Mouse (Mus musculus) yolk sac, embryonic 10.5 days (tissue): Measurements from ENCODE around the gene 2310034G01Rik.

Source experiments
- DNase-seq: peaks from one replicate; pipeline ENCODE4 v3.0.0-alpha.2; 2017; ENCODE audit warnings: low spot score

2310034G01Rik gene

DNA sequence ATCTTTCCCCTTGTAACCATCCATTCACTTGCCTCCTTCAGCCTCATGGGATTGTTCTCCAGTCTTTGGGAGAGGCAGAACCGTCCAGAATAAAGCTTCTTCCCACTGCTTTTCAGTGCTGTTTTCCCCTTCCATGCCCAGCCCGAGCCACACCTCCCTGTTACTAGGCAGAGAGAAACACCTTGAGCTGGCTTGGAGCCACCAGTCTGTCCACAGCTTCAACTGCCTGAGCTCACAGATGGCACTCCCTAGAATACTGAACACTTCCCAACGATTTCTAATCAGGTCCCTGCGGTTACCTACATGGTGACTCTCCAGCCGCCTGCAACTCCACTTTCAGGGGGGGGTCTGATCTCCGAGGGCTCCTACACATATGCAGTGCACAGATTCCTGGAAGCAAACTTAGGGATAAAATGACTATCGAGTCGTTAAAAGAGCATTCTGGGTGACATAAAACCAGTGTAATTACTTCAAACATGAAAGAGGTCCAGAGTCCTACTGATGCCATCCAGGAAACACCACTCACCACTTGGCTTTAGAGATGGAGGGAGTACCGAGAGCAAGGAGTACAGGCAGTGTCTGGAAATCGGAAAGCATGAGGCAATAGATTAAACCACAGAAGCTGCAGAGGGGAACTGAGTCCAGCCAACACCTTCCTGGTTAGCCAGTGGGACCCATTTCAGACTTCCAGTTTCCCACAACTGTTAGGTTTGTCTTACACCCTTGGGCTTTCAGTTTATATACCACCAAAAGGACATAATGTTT, at the start of gene 2310034G01Rik:
Gene 2310034G01Rik (minus strand): TSS at position 135 of the 765 bp plus-strand sequence.
- DNase-seq: no peak

DNA sequence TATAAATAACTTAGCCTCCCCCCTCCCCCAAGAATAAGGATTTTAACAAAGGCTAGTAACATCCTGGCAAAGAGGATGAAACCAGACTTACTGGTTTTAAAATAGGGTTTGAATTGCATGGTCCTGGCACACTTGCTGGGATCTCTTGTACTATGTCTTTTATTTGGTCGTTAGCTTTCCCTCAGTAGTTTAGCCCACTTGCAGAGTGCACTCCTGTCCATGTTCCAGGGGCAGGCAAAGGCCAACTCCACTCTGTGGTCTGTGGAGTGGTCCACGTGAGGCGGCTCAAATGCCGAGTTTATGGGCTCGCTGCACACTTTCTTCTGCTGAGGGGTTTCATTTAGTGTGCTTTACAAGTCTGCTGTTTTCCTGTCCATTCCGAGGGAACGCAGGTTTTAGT, 49.8 kb upstream of the 2310034G01Rik start:
- no peak for DNase-seq

DNA sequence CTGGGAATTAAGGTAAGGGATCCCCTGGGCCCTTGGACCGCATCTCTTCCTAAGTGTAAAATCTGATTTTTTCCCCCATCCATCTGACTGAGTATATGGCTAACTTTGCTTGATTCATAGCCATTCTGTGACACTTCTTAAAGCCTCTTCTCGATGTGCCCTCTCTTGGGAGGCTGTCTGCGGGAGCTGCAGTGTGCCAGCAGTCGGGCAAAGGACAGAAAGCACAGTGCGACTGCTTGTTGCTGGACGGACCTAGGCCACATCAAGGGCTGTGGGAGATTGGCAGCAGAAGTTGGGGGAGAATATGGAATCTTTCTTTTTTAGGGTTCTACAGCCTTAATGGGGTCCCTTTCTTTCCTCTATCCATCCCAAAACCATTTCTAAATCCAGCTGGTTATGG, 49.3 kb upstream of the 2310034G01Rik start:
- no peak for DNase-seq

DNA sequence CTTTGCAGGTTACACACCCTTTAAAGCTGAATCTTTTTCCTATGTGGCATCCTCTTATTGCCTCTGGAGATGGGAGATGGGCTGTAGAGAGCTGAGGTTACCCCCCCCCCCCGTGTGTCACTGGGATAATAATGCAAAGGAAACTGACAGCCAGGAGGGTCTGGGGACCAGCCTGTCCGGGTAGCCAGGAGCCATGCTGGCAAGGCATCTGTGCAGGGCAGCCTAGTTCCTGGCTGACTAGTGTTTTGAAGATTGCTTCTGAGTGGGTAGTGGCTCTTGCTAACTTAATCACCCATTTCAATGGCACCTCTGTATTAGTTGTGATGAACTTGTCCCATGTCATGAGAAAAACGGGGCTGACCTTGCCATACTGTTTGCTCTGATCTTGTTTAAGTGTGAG, 48.3 kb upstream of the 2310034G01Rik start:
- no peak for DNase-seq

DNA sequence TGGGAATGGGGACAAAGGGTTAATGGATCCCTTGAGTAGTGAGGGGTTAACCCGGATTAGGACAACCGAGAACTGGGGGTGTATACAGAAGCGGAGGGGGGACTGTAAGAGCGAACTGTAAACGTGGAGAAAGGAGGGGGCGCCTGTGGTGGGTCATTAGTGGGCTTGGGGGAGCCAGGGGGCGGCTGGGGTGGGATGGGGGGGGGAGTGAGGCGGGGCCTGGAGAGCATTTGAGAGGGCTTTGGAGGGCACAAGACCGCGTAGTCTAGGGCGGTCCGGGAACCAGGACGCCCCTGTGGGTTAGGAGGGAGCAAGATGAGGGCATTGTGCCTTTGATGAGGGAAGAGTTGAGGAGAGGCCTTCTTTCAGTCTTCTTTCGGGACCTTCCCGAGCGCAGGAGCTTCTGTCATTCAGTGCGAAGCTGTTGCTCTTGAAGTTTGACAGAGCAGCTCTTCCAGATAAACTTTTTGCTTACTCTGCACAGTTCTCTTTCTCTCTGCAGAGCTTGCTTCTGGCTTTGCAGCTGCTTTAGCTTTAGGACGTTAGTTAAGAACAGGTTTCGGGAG, 47.4 kb upstream of the 2310034G01Rik start:
- peak; percentile 61 for DNase-seq

DNA sequence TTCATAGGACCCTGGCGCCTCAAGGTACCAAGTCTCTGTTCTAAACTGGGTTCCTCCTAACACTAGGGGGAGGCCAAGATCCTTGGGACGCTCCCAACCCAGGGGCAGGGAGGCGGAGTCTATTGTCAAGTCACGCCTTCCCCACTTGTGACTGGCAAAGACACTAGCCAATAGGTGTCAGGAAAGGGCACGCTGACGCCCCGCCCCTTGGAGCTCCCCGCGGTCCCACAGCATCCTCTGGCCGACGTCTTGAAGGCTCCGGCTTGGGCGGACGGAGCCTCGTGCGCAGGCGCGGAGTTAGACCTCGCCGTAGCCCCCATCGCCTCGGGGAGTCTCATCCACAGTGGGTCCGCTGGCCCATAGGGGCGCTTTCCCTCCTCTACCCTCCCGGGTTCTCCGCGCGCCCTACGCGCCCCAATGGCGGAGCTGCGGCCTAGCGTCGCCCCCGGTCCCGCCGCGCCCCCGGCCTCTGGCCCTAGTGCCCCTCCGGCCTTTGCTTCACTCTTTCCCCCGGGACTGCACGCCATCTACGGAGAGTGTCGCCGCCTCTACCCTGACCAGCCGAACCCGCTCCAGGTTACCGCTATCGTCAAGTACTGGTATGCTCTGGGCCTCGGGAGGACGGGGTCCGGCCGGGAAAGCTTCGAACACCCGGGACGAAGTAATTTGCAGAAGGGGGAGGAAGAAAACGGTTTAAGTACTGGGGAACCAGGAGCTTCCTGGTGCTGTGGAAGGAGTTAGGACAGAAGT, 46.8 kb upstream of the 2310034G01Rik start, which contains the start of gene Sufu:
Gene Sufu (plus strand): TSS at position 211 of the 750 bp plus-strand sequence.
- DNase-seq: peak; percentile 98

DNA sequence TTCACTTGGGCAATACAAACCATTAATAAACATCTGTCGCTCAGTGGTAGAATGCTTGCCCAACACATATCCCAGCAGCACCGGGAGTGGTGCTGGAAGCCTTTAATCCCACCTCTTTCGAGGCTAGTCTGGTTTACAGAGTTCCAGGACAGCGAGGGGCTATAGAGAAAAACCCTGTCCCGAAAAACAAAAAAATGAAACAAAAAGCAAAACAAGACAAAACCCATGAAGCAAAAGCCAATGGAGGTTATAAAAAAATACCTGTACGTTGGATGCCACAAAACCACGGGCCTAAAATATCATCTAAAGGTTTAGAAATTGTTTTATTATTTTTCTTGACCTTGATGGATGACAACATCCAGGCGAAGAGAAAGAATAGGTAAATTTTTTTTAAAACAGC, 46.0 kb upstream of the 2310034G01Rik start:
- no peak for DNase-seq

DNA sequence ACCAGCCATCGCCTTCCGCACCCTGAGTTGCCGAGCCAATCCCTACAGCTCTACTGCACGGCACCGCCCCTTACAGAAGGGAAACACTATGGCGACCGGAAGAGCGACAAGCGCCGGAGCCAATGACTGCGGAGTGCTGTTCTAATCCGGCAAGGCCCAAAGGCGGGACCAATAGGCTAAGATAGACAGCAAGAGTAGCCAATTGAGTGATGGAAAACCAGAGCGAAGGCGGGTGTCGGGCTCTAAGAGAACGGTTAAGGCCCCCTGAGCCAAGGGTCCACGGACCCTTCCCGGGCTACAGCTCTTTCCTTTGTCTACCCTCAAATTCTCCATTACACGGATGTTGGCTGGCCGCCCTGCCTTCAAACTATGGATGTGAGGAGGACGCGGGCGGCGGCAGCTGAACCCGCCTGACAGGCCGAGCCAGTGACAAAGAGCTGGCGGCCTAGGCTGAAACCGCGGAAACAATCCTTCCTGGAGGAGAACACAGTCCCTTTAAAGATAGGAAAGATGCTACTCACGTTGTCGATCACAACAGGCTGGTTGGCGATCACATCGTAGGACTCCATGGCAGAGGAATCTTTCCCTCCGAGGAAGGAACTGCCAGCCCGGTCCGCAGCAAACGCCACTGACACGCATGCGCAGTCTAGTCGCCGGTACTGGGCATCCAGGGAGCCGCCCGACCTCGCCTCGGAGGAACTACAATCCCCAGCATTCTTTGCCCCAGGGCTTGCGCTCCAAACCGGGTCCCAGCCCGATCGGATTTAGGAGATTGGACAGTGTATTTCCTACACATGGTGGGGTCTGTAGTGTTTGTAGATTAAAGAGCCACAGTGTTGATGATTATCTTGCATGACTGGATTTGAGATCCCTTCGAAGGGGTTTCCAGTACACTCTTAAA, 45.3 kb upstream of the 2310034G01Rik start, which contains the start of gene Actr1a:
Gene Actr1a (minus strand): TSS at position 640 of the 901 bp plus-strand sequence.
- peak; percentile 97 for DNase-seq

DNA sequence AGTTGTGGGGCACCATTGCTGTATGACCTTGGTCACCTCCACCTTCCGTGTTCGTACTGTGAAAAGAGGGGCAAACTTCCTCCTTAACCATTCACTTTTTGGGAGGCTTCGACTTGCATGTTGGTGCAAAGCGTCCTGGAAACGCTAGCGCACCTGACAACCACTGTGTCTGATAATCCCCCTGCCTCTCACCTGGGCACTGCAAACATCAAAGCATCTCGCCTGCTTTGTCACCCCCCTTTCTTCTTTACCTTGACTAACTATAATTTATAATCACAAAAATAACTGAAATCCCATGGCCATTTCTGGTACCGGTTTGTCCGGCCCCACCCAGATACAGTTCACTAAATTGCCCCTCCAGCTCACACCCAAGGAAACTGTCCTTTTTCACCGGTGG, 44.6 kb upstream of the 2310034G01Rik start:
- no peak for DNase-seq

DNA sequence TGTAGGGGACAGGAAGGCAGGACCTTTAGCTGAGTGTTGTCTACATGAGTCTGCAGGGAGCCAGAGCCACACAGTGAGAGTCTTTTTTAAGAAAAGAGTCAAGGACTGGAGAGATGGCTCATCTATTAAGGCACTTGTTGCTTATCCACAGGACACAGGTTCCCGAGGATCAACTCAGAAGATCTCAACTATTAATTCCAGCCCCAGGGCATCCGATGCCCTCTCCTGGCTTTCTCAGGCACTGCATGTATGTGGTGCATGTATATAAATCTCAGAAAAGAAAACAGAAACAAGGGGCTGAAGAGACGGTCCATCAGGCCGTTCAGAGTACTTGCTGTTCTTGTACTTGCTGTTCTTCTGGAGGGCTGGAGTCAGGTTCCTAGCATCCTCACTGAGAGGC, 41.9 kb upstream of the 2310034G01Rik start:
- DNase-seq: no peak

DNA sequence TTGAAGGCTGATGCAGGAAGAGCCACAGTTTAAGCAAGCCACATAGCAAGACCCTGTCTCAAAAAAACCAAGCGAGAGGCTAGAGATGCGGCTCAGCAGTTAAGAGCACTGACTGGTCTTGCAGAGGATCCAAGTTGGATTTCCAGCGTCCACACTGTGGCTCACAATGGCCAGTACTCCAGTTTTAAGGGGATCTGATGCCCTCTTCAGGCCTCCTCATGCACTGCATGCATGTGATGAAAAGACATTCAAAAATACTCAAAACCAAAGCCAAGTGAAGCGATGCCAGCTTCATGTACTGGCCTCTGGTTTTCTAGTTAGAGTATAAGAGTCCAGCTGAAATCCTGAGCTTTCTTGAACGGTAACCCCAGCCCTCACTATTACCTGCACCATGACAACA, 39.8 kb upstream of the 2310034G01Rik start:
- DNase-seq: no peak

DNA sequence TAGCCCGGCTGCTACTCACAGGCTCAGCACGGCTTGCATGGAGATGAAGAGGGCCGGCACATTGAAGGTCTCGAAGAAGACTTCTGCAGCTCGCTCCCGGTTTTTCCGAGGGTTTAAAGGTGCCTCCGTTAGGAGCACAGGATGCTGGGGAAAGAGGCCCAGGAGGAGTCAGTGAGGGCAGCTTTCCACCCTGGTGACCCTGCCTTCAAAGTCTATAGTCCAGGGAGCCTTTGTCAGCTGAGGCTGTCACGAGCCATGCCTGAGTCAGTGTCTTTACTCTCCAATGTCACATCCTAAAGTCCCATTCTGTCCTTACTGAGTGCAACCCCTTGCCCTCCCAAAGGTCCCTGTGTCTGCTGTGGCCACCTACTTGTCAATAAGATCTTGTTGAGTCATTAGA, 32.2 kb upstream of the 2310034G01Rik start:
- DNase-seq: peak; percentile 60

DNA sequence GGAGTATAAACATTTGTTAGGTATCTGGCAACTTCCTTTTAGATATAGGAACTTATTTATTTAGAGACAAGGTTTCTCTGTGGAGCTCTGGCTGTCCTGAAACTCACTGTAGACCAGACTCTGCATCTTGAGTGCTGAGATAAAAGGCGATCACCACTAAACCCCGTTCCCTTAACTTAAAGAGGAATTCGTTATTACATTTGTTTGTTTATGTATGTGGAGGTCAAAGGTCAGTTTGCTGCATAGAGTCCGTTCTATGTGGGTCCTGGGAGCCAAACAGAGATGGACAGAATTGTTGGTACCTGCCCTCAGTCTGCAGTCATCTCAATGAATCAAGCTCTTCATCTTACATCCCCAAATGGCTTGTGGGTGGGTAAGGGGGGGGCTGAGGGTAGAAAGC, 25.8 kb upstream of the 2310034G01Rik start:
- DNase-seq: no peak

DNA sequence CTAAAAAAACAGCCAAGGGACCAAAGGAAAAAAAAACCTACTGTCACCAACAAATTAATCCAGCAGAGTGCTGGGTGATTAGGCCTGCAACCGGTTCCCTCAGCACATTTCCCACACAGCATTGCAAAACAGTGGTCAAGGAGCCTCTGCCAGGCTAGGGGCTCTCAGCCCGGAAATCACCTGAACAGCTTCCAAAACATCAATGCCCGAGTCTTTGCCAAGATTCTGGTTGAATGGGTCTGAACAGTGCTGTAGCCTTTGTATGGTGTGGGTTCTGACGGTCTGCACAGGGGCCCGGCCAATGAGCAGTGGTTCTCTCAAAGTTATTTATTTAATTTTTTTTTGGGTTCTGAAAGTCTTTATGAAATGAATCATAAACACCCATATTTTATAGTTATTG, 25.4 kb upstream of the 2310034G01Rik start:
- no peak for DNase-seq

DNA sequence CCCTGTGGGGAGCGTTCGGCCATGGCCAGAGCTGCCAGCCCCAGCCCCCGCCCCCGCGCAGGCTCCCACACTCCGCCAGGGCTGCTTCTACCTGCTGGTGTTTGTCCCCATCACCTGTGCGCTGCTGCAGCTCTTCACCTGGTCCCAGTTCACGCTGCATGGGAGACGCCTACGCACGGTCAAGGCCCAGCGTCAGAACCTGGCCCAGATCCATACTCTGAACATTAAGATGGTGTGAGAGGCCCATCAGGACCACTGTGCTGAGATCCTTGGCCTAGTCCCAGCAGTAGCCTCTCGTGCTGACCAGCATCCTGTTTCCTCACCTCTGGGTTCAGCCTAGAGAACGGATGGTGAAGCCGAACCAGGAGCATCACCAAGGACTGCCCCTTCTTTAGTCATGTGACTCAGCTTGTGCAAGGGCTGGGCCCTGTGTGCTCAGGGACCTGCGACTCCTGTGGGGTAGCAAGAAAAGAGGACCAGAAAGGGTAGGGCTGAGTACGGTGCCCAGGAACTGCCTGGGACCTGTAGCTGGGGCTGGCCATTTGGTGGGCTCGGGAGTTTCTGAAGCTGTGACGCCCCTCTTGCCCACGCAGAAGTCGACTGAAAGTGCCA, 24.5 kb upstream of the 2310034G01Rik start:
- DNase-seq: no peak

DNA sequence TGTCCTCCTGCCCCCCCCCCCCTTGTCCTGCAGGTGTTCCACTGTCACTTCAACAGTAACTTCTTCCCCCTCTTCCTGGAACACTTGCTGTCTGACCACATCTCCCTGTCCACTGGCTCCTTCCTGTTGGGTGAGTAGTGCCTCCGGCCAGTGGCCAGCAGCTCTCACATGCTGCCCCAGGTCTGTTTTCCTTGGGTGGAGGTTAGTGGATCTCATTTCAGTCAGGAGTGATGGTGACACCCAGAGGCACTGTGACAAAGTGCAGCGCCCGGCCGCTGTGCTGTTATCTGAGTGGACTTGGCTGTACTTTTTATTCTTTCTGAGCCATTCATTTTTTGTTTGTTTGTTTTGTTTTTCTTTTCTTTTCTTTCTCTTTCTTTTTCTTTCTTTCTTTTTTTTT, 19.1 kb upstream of the 2310034G01Rik start:
- DNase-seq: peak; percentile 56

DNA sequence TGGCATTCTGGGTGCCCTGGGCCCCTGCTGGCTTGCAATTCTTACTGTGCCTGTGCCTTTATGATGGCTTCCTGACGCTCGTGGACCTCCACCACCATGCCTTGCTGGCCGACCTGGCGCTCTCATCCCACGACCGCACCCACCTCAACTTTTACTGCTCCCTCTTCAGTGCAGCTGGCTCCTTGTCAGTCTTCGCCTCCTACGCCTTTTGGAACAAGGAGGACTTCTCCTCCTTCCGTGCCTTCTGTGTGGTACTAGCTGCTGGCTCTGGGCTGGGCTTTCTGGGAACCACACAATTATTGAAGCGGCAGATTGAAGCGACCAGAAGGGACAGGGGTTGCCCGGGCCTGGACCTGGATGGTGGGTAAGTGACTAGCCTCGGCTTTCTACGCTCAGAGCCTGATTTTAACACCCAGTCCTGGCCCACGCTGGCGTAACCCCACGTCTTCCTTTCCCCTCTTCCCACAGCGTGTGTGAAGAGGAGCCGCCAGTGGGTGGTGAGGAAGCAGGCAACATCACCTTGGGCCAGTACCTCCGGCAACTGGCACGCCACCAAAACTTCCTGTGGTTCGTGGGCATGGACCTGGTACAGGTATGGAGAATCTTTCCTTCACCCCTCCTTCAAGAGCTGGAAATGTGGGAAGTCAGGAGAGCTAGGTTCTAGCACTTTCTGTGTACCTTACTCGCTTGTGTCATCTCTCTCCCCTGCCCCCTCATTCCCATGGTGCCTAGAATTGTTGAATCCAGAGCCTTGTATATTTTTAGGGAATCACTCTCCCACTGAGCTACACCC, 17.9 kb upstream of the 2310034G01Rik start:
- no peak for DNase-seq

DNA sequence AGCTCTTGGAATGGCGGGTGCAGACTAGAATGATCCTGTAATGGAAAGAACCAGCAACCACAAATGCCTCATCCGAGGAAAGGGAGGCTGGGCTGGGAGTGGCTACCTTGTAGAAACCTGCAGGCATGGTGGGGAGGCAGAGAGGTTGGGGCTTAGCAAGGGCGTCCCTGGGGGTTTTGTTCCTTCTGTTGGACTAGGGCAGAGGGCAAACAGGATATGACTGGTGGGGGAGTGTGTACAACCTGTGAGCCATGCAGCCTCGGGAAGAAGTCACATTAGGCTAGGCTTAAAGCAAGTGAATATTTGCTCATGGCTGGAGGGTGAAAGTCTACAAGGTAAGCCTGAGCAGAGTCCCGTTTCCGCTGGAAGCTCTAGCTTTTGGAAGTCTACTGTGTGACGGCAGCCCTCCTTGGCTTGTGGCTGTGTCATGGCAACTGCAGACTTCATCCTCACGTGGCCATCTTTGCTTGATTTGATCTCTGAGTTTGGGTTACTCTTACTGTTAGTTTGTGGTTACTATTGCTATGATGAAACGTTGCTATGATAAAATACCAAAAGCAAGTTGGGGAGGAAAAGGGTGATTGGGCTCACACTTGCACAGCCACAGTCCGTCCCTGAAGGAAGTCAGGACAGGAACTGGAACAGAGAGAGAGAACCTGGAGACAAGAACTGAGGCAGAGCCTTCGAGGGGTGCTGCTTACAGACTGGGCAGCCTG, 13.3 kb upstream of the 2310034G01Rik start:
- DNase-seq: peak; percentile 80

DNA sequence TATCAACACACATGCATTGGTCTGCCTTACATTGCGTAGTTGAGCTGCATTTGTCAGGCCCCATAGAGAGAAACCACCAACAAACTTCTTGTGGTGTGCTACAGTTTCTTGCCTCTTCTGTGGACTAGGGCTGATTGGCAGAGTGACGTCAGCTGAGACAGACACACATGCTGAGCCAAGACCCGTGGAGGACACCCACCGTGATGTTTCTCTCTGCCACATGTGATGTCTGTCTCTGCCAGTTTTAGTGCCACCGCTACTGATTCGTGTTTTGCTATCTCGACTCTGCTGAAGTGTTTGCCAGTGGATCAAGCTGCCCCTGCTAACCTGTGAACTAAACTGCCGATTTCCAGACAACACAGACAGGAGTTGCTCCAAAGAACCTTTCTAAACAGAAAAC, 12.0 kb upstream of the 2310034G01Rik start:
- no peak for DNase-seq

DNA sequence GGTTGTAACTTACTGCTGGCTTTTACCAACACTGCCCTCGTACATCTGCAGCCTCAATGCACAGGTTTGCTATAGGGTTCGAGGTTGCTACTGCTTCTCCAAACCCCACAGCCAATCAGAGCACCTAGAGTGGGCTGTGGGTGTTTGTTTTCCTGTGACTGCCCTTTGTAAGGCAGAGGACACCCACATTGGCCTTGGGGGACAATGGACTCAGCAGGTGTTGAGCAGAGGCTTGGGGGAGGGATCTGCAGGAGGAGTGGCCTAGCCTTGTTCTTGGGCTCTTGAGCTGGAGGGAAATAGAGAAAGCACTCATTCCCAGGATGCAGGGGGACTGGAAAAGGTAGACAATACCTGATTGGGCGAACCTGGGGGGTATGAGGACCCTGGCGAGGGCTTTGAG, 8.3 kb upstream of the 2310034G01Rik start:
- DNase-seq: peak; percentile 45
